Mouse (Mus musculus) forebrain, embryonic 11.5 days (tissue): ENCODE measurements around the gene Smim23. TPM values are rescaled to one million over a fixed set of nuclear protein-coding genes. Genes with fewer than 3 reads are reported as not detected.

Experiments used
- ATAC-seq: fragments of 200-750 bp; cut with Nextera tagmentation; replicated peaks from 2 replicates; pipeline ENCODE4 v1.8.0; 2017; ENCODE audit warnings: moderate TSS enrichment; ENCODE audit not compliant: low FRiP score
- DNase-seq: peaks from one replicate; pipeline ENCODE4 v3.0.0-alpha.2; 2017; ENCODE audit warnings: low spot score
- H3K27ac ChIP-seq: fragments of 300-500 bp; sonication (generic); 2 replicates; pipeline ENCODE4 v1.5.1; 2014; ENCODE audit warnings: low read depth, low read length
- H3K27me3 ChIP-seq: fragments of 300-500 bp; sonication (generic); 2 replicates; pipeline ENCODE4 v1.6.1; 2014; ENCODE audit warnings: mild to moderate bottlenecking, low read length, mixed read lengths; ENCODE audit not compliant: control insufficient read depth, insufficient read depth
- H3K36me3 ChIP-seq: fragments of 300-500 bp; sonication (generic); 2 replicates; pipeline ENCODE4 v1.6.1; 2014; ENCODE audit warnings: mild to moderate bottlenecking, low read length, moderate library complexity, mixed read lengths; ENCODE audit not compliant: control insufficient read depth, insufficient read depth
- H3K4me1 ChIP-seq: fragments of 300-500 bp; sonication (generic); replicated peaks from 2 replicates; pipeline ENCODE4 v1.6.1; 2014; ENCODE audit warnings: low read length, mixed read lengths; ENCODE audit not compliant: control insufficient read depth, insufficient read depth
- H3K4me2 ChIP-seq: fragments of 300-500 bp; sonication (generic); 2 replicates; pipeline ENCODE4 v1.6.1; 2014; ENCODE audit warnings: low read depth, mild to moderate bottlenecking, low read length, moderate library complexity, mixed read lengths; ENCODE audit not compliant: severe bottlenecking
- H3K4me3 ChIP-seq: fragments of 300-500 bp; sonication (generic); 2 replicates; pipeline ENCODE4 v1.5.1; 2014; ENCODE audit warnings: low read depth, low read length
- H3K9ac ChIP-seq: fragments of 300-500 bp; sonication (generic); 2 replicates; pipeline ENCODE4 v1.6.1; 2014; ENCODE audit warnings: low read length
- H3K9me3 ChIP-seq: fragments of 300-500 bp; sonication (generic); 2 replicates; pipeline ENCODE4 v1.6.1; 2016; ENCODE audit warnings: low read length, mixed read lengths; ENCODE audit not compliant: control insufficient read depth
- WGBS: fragments of 180-500 bp; shearing (Covaris S2); extraction: QIAGEN DNeasy Blood & Tissue Kit; methylation state at CpG from one replicate; pipeline ENCODE4 v1.1.7; 2014; 5-methylcytosine and 5-hydroxymethylcytosine counted together
- polyA plus RNA-seq: library from polyadenylated mRNA; unstranded; fragments of >200 nt; fragmentation: Nextera tagmentation; extraction: Ambion mirVana; gene quantifications from 2 replicates; pipeline ENCODE4 v1.2.1, GENCODE M21; 2014

Smim23 gene
- polyA plus RNA-seq, 1 experiment from 2014 or later, result not detected

GRCm38 (mm10) chr11:32794759-32795445, 29.5 kb downstream of the Smim23 start:
- Histone ChIP-seq H3K4me2 (no peak overlapping the region), H3K36me3 (no peaks in the 10 kb centered on the region), H3K4me3 (no peak overlapping the region), H3K27ac (no peak overlapping the region), H3K27me3 (no peaks in the 10 kb centered on the region), H3K4me1 (no peaks in the 10 kb centered on the region), H3K9ac (no peak overlapping the region), H3K9me3 (no peaks in the 10 kb centered on the region)
- ATAC-seq (no peak), DNase-seq (no peak)
- 81% methylated on average over 10 of the region's 10 CpGs for WGBS

- H3K4me2 ChIP-seq, result no peak overlapping the region
- H3K4me3 ChIP-seq, result no peak overlapping the region
- H3K4me1 ChIP-seq, result no peaks in the 10 kb centered on the region
- ATAC-seq (no peak), DNase-seq (no peak)
- H3K9ac ChIP-seq, result no peak overlapping the region
- no peaks in the 10 kb centered on the region for H3K36me3 ChIP-seq
- WGBS, result 86% methylated on average over 5 of the region's 5 CpGs
- H3K27ac ChIP-seq, result no peak overlapping the region
- no peaks in the 10 kb centered on the region for H3K27me3 ChIP-seq
- no peaks in the 10 kb centered on the region for H3K9me3 ChIP-seq
Observed at GRCm38 (mm10) chr11:32786201-32786600, 38.2 kb downstream of the Smim23 start.

- DNase-seq, result no peak
- H3K36me3 ChIP-seq, result no peaks in the 10 kb centered on the region
- no peaks in the 10 kb centered on the region for H3K9me3 ChIP-seq
- no peak overlapping the region for H3K27ac ChIP-seq
- H3K9ac ChIP-seq, result no peak overlapping the region
- H3K27me3 ChIP-seq, result no peaks in the 10 kb centered on the region
- no peaks in the 10 kb centered on the region for H3K4me1 ChIP-seq
- no peak overlapping the region for H3K4me3 ChIP-seq
- H3K4me2 ChIP-seq, result no peak overlapping the region
- ATAC-seq, result no peak
- 85% methylated on average over 6 of the region's 6 CpGs for WGBS
Observed at GRCm38 (mm10) chr11:32785591-32786147, 38.7 kb downstream of the Smim23 start.

- Histone ChIP-seq H3K27ac (no peak overlapping the region), H3K4me1 (no peaks in the 10 kb centered on the region), H3K4me2 (no peak overlapping the region), H3K36me3 (no peaks in the 10 kb centered on the region), H3K9me3 (no peaks in the 10 kb centered on the region), H3K4me3 (no peak overlapping the region), H3K27me3 (no peaks in the 10 kb centered on the region), H3K9ac (no peak overlapping the region)
- WGBS, result 87% methylated on average over 3 of the region's 3 CpGs
- DNase-seq (no peak), ATAC-seq (no peak)
Observed at GRCm38 (mm10) chr11:32782724-32783123, 41.7 kb downstream of the Smim23 start.

GRCm38 (mm10) chr11:32781633-32782404, 42.6 kb downstream of the Smim23 start:
- no peak overlapping the region for H3K4me2 ChIP-seq
- WGBS, result 55% methylated on average over 2 of the region's 2 CpGs
- no peaks in the 10 kb centered on the region for H3K36me3 ChIP-seq
- no peak for ATAC-seq
- no peaks in the 10 kb centered on the region for H3K4me1 ChIP-seq
- no peak for DNase-seq
- no peaks in the 10 kb centered on the region for H3K27me3 ChIP-seq
- H3K27ac ChIP-seq, result no peak overlapping the region
- H3K9me3 ChIP-seq, result no peaks in the 10 kb centered on the region
- H3K9ac ChIP-seq, result no peak overlapping the region
- H3K4me3 ChIP-seq, result no peak overlapping the region

GRCm38 (mm10) chr11:32780747-32781536, 43.5 kb downstream of the Smim23 start:
- Histone ChIP-seq H3K4me1 (no peaks in the 10 kb centered on the region), H3K4me3 (no peak overlapping the region), H3K27me3 (no peaks in the 10 kb centered on the region), H3K4me2 (no peak overlapping the region), H3K36me3 (no peaks in the 10 kb centered on the region), H3K27ac (no peak overlapping the region), H3K9me3 (no peaks in the 10 kb centered on the region), H3K9ac (no peak overlapping the region)
- WGBS, result 53% methylated on average over 9 of the region's 11 CpGs
- DNase-seq (no peak), ATAC-seq (no peak)

- Histone ChIP-seq H3K36me3 (no peaks in the 10 kb centered on the region), H3K27me3 (no peaks in the 10 kb centered on the region), H3K4me3 (no peak overlapping the region), H3K9me3 (no peaks in the 10 kb centered on the region), H3K4me2 (no peak overlapping the region), H3K27ac (no peak overlapping the region), H3K4me1 (no peaks in the 10 kb centered on the region), H3K9ac (no peak overlapping the region)
- ATAC-seq (no peak), DNase-seq (no peak)
- WGBS, result 85% methylated on average over 12 of the region's 12 CpGs
Observed at GRCm38 (mm10) chr11:32768642-32769343, 55.6 kb downstream of the Smim23 start.
